Mouse (Mus musculus) G1E (cell line): ENCODE data around the gene Slc29a1.

Source experiments
- CTCF ChIP-seq: IDR thresholded peaks from 2 replicates; pipeline ENCODE4 v1.5.1; 2012; ENCODE audit warnings: low read depth, low read length, inconsistent platforms, mixed read lengths
- GATA1 ChIP-seq: IDR thresholded peaks from 2 replicates; pipeline ENCODE4 v1.6.1; 2012; ENCODE audit warnings: borderline replicate concordance, low read length, inconsistent platforms, mixed read lengths
- GATA2 ChIP-seq: IDR thresholded peaks from 2 replicates; pipeline ENCODE4 v1.6.1; 2012; ENCODE audit warnings: low read depth, low read length, inconsistent platforms, borderline replicate concordance
- POLR2AphosphoS5 ChIP-seq: IDR thresholded peaks from 2 replicates; pipeline ENCODE4 v1.6.1; 2012; ENCODE audit warnings: low read depth, low read length, inconsistent platforms; ENCODE audit not compliant: insufficient replicate concordance
- TAL1 ChIP-seq: conservative IDR thresholded peaks from 2 replicates; pipeline ENCODE4 v1.6.1; 2012; ENCODE audit warnings: low read depth, low read length, inconsistent platforms, mixed read lengths

GRCm38 (mm10) chr17:45619386-45620256, 20.2 kb upstream of the Slc29a1 start:
- no peak for TF ChIP-seq CTCF
- no peak for TF ChIP-seq POLR2AphosphoS5
- TF ChIP-seq GATA2, result no peak
- no peak for TF ChIP-seq TAL1
- no peak for TF ChIP-seq GATA1
